Mouse (Mus musculus) ES-E14 (cell line): ENCODE results near the gene Mrpl33. TPM values are rescaled to one million over a fixed set of nuclear protein-coding genes. Genes with fewer than 3 reads are reported as not detected.
A peak's percentile ranks its signal among the peaks of the same experiment; 100 is the strongest.

Source experiments
- DNase-seq: peaks from one replicate; pipeline ENCODE4 v3.0.0-alpha.2; 2013; ENCODE audit warnings: low read depth, low spot score
- H3K27ac ChIP-seq: 2 replicates; pipeline ENCODE4 v1.5.1; 2012; ENCODE audit warnings: low read depth, mild to moderate bottlenecking, low read length, moderate library complexity, mixed read lengths; ENCODE audit not compliant: poor library complexity, insufficient read depth, severe bottlenecking
- H3K36me3 ChIP-seq: 2 replicates; pipeline ENCODE4 v1.6.1; 2012; ENCODE audit warnings: mild to moderate bottlenecking, low read length, moderate library complexity, mixed read lengths; ENCODE audit not compliant: control insufficient read depth, poor library complexity, insufficient read depth, severe bottlenecking
- H3K4me1 ChIP-seq, 2 experiments: fragments of 150-350 bp in 1 of 2; sonication (generic) in 1 of 2; 2 replicates each; pipeline ENCODE4 v1.6.1; 2012; ENCODE audit warnings: low read length in 2 of 2, mild to moderate bottlenecking in 1 of 2, mixed read lengths in 1 of 2; ENCODE audit not compliant: control insufficient read depth in 2 of 2, insufficient read depth in 2 of 2, poor library complexity in 1 of 2
- H3K4me3 ChIP-seq, 2 experiments: fragments of 150-350 bp in 1 of 2; sonication (generic) in 1 of 2; 2 replicates each; pipeline ENCODE4 v1.5.1; 2012; ENCODE audit warnings: low read length in 2 of 2, low read depth in 1 of 2, mild to moderate bottlenecking in 1 of 2, mixed read lengths in 1 of 2; ENCODE audit not compliant: insufficient read depth in 1 of 2, poor library complexity in 1 of 2, severe bottlenecking in 1 of 2
- H3K9ac ChIP-seq: 2 replicates; pipeline ENCODE4 v1.6.1; 2012; ENCODE audit warnings: low read depth, mild to moderate bottlenecking, low read length, mixed read lengths; ENCODE audit not compliant: poor library complexity, insufficient read depth, severe bottlenecking
- H3K9me3 ChIP-seq: fragments of 150-350 bp; sonication (generic); 2 replicates; pipeline ENCODE4 v1.6.1; 2012; ENCODE audit warnings: low read depth, mild to moderate bottlenecking, low read length; ENCODE audit not compliant: control insufficient read depth, insufficient read depth
- CHD2 ChIP-seq: IDR thresholded peaks from 2 replicates; pipeline ENCODE4 v1.6.1; 2014; ENCODE audit warnings: mild to moderate bottlenecking, low read depth, low read length, inconsistent platforms
- HCFC1 ChIP-seq: IDR thresholded peaks from 2 replicates; pipeline ENCODE4 v1.6.1; 2012; ENCODE audit warnings: low read length, inconsistent platforms, borderline replicate concordance; ENCODE audit not compliant: insufficient read depth
- MAFK ChIP-seq: IDR thresholded peaks from 2 replicates; pipeline ENCODE4 v1.6.1; 2014; ENCODE audit warnings: mild to moderate bottlenecking, low read depth, low read length, inconsistent platforms; ENCODE audit not compliant: insufficient read depth
- ZC3H11A ChIP-seq: IDR thresholded peaks from 2 replicates; pipeline ENCODE4 v1.6.1; 2012; ENCODE audit warnings: low read depth, mild to moderate bottlenecking, inconsistent platforms, low read length, borderline replicate concordance
- ZNF384 ChIP-seq: IDR thresholded peaks from 2 replicates; pipeline ENCODE4 v1.6.1; 2012; ENCODE audit warnings: low read depth, low read length, inconsistent platforms
- in situ Hi-C, 2 experiments: fragments of 600-800 bp; cut with MboI; formaldehyde crosslinking; loops; one replicate each; pipeline ENCODE4 v1.15.1; 2025; ENCODE audit warnings: low sequenced_read_pairs in 2 of 2, inconsistent platforms in 1 of 2; ENCODE audit not compliant: unreplicated experiment in 2 of 2
- total RNA-seq: library from RNA; depleted of rRNA; stranded (reverse); fragments of 300-350 nt; gene quantifications from 2 replicates; pipeline ENCODE4 v1.2.3, GENCODE M21; 2012

The Mrpl33 gene
- total RNA-seq, 1 experiment: 172 TPM

DNA sequence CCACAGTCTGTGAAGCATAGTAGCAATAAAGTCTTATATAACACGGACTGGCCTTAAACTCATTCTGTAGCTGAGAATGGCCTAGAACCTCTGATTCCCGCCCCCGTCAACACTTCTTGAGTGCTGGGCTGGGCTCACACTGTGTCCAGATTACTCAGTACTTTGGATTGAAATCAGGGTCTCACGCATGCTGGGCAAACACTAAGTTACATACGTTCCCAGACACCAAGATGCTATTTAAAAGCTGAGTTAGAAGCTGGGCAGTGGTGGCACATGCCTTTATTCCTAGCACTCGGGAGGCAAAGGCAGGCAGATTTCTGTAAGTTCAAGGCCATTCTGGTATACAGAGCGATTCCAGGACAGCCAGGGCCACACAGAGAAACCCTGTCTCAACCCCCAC lies 1.4 kb downstream of the Mrpl33 start:
- in situ Hi-C loops: loop anchor here (10.0 to 25.0 kb wide), 2 partner anchors 589 to 597 kb away; no protein-coding TSS in a partner anchor
- no peak for TF ChIP-seq ZC3H11A
- no peak for TF ChIP-seq ZNF384
- no peak for TF ChIP-seq HCFC1
- TF ChIP-seq MAFK: no peak
- no peak for TF ChIP-seq CHD2
- no peak overlapping the region for H3K27ac ChIP-seq
- H3K4me1 ChIP-seq: peaks cover 3 to 7% of the 10 kb centered on the region in 2 experiments; a peak in 3 of 4 replicates
- no peak for DNase-seq
- no peak overlapping the region for H3K9ac ChIP-seq
- H3K36me3 ChIP-seq: no peaks in the 10 kb centered on the region
- no peak overlapping the region for H3K4me3 ChIP-seq
- no peaks in the 10 kb centered on the region for H3K9me3 ChIP-seq

DNA sequence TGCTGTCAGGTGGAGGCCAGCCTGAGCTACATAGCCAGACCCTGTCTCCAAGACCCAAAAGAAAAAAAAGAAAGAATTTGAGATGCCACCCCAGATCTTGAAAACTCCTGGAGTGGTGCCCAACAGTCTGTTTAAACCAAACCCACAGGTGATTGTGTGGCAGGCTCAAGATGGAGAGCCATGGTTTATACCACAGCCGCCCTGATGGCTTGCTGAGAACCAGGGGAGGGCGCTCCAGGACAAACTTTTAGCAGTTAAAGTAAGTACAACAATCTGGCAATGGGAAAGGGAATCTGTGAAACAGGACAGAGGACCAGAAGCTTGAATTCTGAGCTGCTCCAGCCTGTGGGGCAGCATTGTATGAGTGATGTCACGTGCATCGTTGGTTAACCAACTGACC lies 1.8 kb downstream of the Mrpl33 start:
- no peaks in the 10 kb centered on the region for H3K36me3 ChIP-seq
- H3K9me3 ChIP-seq: no peaks in the 10 kb centered on the region
- no peak overlapping the region for H3K4me3 ChIP-seq
- DNase-seq: peak; percentile 63
- in situ Hi-C loops: loop anchor here (10.0 to 25.0 kb wide), 2 partner anchors 589 to 596 kb away; no protein-coding TSS in a partner anchor
- peak; percentile 60; the same call in 1 of the 2 replicates for TF ChIP-seq ZC3H11A
- no peak for TF ChIP-seq ZNF384
- H3K27ac ChIP-seq: no peak overlapping the region
- no peak overlapping the region for H3K9ac ChIP-seq
- H3K4me1 ChIP-seq: peaks cover 3 to 7% of the 10 kb centered on the region in 2 experiments; a peak in 3 of 4 replicates

DNA sequence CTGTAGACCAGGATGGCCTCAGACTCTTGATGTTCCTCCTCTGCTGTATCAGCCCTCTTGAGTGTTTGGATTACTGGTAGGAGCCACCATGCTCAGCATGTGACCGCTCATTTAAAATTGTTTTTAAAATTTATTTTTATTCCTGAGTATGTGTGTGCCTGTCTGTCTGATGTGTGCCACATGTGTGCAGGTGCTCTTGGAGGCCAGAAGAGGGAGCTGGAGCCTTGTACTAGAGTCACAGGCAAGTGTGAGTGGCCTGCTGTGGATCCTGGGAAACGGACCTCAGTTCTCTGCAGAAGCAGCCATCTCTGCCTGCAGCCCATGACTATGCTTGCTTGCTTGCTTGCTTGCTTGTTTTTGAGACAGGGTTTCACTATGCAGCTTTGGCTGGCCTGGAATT lies 2.4 kb downstream of the Mrpl33 start:
- DNase-seq: peak; percentile 55
- in situ Hi-C loops: loop anchor here (10.0 to 25.0 kb wide), 2 partner anchors 588 to 596 kb away; no protein-coding TSS in a partner anchor
- TF ChIP-seq CHD2 (no peak), ZC3H11A (peak; percentile 81; the same call in 1 of the 2 replicates)
- H3K36me3 ChIP-seq: no peaks in the 10 kb centered on the region
- H3K9me3 ChIP-seq: no peaks in the 10 kb centered on the region
- no peak overlapping the region for H3K9ac ChIP-seq
- no peak overlapping the region for H3K4me3 ChIP-seq
- H3K27ac ChIP-seq: no peak overlapping the region
- H3K4me1 ChIP-seq: peaks cover 3 to 7% of the 10 kb centered on the region in 2 experiments; a peak in 3 of 4 replicates

DNA sequence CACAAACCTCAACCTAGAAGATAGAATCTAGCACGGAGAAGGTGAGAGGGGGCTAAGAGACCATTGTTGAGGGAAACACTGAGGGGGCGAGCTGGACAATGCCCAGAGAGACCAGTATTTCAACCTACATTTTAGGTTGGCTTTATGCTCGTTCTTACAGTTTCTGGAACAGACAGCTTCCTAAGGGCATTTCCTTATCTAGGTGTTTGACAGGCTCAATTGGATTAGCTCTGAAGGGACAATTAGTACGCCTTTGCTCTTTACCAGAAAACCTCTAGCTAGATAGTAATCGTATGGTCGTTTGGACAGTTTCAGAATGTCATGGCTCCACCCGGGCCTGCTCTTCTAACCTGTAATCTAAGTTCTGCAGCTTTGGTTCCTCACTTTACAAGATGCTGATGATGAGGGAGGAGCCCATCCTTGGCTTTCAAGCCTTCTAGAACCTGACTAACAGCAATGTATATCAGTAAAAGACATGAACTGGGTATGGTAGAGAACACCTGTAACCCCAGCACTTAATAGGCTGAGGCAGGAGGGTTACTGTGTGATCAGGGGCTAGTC lies 4.5 kb downstream of the Mrpl33 start:
- Histone ChIP-seq H3K4me1 (peaks cover 5 to 13% of the 10 kb centered on the region in 2 experiments), H3K9me3 (no peaks in the 10 kb centered on the region), H3K4me3 (no peak overlapping the region), H3K27ac (no peak overlapping the region), H3K9ac (no peak overlapping the region), H3K36me3 (no peaks in the 10 kb centered on the region)
- TF ChIP-seq ZC3H11A (no peak), CHD2 (no peak), MAFK (no peak), ZNF384 (no peak), HCFC1 (no peak)
- in situ Hi-C loops: loop anchor here in 1 of 2 experiments (10.0 kb wide), 1 partner anchor 534 kb away; the partner anchor contains the start of gene Fosl2
- no peak for DNase-seq

DNA sequence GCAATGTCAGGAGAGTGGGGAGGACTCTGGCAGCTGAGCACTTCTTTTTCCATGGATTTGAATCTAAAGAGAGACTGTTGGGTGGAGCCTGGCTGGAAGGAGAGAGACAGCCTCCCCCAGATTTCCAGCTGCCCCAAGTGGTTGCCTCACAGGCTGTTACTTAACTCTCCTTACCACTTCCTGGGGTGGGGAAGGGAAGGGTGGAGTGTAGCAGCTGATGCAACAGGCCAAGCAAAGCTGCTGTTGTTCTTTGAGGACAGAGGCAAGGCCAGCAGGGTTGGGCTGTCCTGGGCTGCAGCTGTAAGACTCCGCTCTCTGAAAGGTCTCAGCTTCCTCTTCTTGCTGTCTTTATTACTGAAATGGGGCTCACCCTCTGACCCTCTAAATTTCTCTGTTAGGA lies 5.6 kb downstream of the Mrpl33 start:
- H3K9ac ChIP-seq: peak overlapping the region; percentile 41; the same call in 1 of the 2 replicates
- H3K9me3 ChIP-seq: no peaks in the 10 kb centered on the region
- TF ChIP-seq MAFK (no peak), HCFC1 (no peak), CHD2 (no peak), ZC3H11A (no peak), ZNF384 (no peak)
- in situ Hi-C loops: loop anchor here in 1 of 2 experiments (10.0 kb wide), 1 partner anchor 532 kb away; the partner anchor contains the start of gene Fosl2
- H3K4me3 ChIP-seq: peak overlapping the region in 1 of 2 experiments; percentile 49; a peak in 2 of 4 replicates
- peak overlapping the region; percentile 23; the same call in 1 of the 2 replicates for H3K27ac ChIP-seq
- H3K4me1 ChIP-seq: peaks cover 5 to 12% of the 10 kb centered on the region in 2 experiments
- no peaks in the 10 kb centered on the region for H3K36me3 ChIP-seq
- no peak for DNase-seq
